Mouse (Mus musculus): Measurements from ENCODE around the gene Gdf2. TPM values are rescaled to one million over a fixed set of nuclear protein-coding genes. Genes with fewer than 3 reads are reported as not detected.

Gdf2 gene
- polyA plus RNA-seq, 1 experiment from 2014 or later, result 0.34 TPM

- no peaks in the 10 kb centered on the region for H3K9me3 ChIP-seq (ENCODE audit: control insufficient read depth, low read length)
- no peak overlapping the region for H3K9ac ChIP-seq (ENCODE audit: low read depth, low read length)
- no peak overlapping the region for H3K4me2 ChIP-seq (ENCODE audit: low read depth, low read length)
- H3K4me3 ChIP-seq (ENCODE audit: low read length), result no peak overlapping the region
- no peaks in the 10 kb centered on the region for H3K36me3 ChIP-seq (ENCODE audit: control insufficient read depth, insufficient read depth, low read length)
- 50% methylated on average over 14 of the region's 14 CpGs for WGBS
- H3K4me1 ChIP-seq (ENCODE audit: control insufficient read depth, insufficient read depth, low read length), result 0 out of 2 replicates have a peak, but pooled peaks cover 3% of the 10 kb centered on the region
- peaks cover 27% of the 10 kb centered on the region for H3K27me3 ChIP-seq (replicated peaks; ENCODE audit: control insufficient read depth, insufficient read depth, low read length)
- no peak for ATAC-seq
- no peak overlapping the region for H3K27ac ChIP-seq (ENCODE audit: low read length)
Measured at GRCm38 (mm10) chr14:33920727-33921559, 19.9 kb upstream of the Gdf2 start.

GRCm38 (mm10) chr14:33922771-33923167, 18.1 kb upstream of the Gdf2 start:
- no peak for ATAC-seq
- no peak overlapping the region for H3K27ac ChIP-seq (ENCODE audit: low read length)
- no peaks in the 10 kb centered on the region for H3K9me3 ChIP-seq (ENCODE audit: control insufficient read depth, low read length)
- peak overlapping the region; percentile 95 for H3K4me2 ChIP-seq (ENCODE audit: low read depth, low read length)
- peaks cover 27% of the 10 kb centered on the region for H3K27me3 ChIP-seq (replicated peaks; ENCODE audit: control insufficient read depth, insufficient read depth, low read length)
- no peaks in the 10 kb centered on the region for H3K36me3 ChIP-seq (ENCODE audit: control insufficient read depth, insufficient read depth, low read length)
- H3K4me3 ChIP-seq (ENCODE audit: low read length), result peak overlapping the region; percentile 57
- 20% methylated on average over 8 of the region's 8 CpGs for WGBS
- H3K4me1 ChIP-seq (ENCODE audit: control insufficient read depth, insufficient read depth, low read length), result 0 out of 2 replicates have a peak, but pooled peaks cover 3% of the 10 kb centered on the region
- H3K9ac ChIP-seq (ENCODE audit: low read depth, low read length), result no peak overlapping the region; the same call in 1 of the 2 replicates

- Histone ChIP-seq H3K9ac (ENCODE audit: low read depth, low read length) (peak within 1 kb of the TSS; percentile 59), H3K36me3 (ENCODE audit: control insufficient read depth, insufficient read depth, low read length) (no peaks in the 10 kb centered on the region), H3K27me3 (replicated peaks; ENCODE audit: control insufficient read depth, insufficient read depth, low read length) (peaks cover 27% of the 10 kb centered on the region), H3K4me1 (ENCODE audit: control insufficient read depth, insufficient read depth, low read length) (0 out of 2 replicates have a peak, but pooled peaks cover 3% of the 10 kb centered on the region), H3K4me2 (ENCODE audit: low read depth, low read length) (peak within 1 kb of the TSS; percentile 95), H3K4me3 (ENCODE audit: low read length) (peak within 1 kb of the TSS; percentile 57), H3K9me3 (ENCODE audit: control insufficient read depth, low read length) (no peaks in the 10 kb centered on the region), H3K27ac (ENCODE audit: low read length) (0 out of 2 replicates have a peak within 1 kb of the TSS, but pooled peaks have one; percentile 10)
- ATAC-seq, result peak; percentile 71
- under 1% methylated on average over 81 of the region's 85 CpGs for WGBS
Measured at GRCm38 (mm10) chr14:33923168-33924070, 17.4 kb upstream of the Gdf2 start, which contains the start of gene Gdf10. Gene Gdf10 (plus strand): TSS chr14:33923587.

GRCm38 (mm10) chr14:33931853-33932252, 9.0 kb upstream of the Gdf2 start:
- Histone ChIP-seq H3K36me3 (ENCODE audit: control insufficient read depth, insufficient read depth, low read length) (no peaks in the 10 kb centered on the region), H3K9me3 (ENCODE audit: control insufficient read depth, low read length) (no peaks in the 10 kb centered on the region), H3K4me2 (ENCODE audit: low read depth, low read length) (no peak overlapping the region), H3K27ac (ENCODE audit: low read length) (no peak overlapping the region), H3K4me3 (ENCODE audit: low read length) (no peak overlapping the region), H3K4me1 (ENCODE audit: control insufficient read depth, insufficient read depth, low read length) (no peaks in the 10 kb centered on the region), H3K27me3 (replicated peaks; ENCODE audit: control insufficient read depth, insufficient read depth, low read length) (peaks cover 10% of the 10 kb centered on the region), H3K9ac (ENCODE audit: low read depth, low read length) (no peak overlapping the region)
- 51% methylated on average over 17 of the region's 17 CpGs for WGBS
- ATAC-seq, result no peak

GRCm38 (mm10) chr14:33932935-33933703, 7.7 kb upstream of the Gdf2 start:
- H3K4me1 ChIP-seq (ENCODE audit: control insufficient read depth, insufficient read depth, low read length), result no peaks in the 10 kb centered on the region
- H3K9me3 ChIP-seq (ENCODE audit: control insufficient read depth, low read length), result no peaks in the 10 kb centered on the region
- H3K27me3 ChIP-seq (replicated peaks; ENCODE audit: control insufficient read depth, insufficient read depth, low read length), result peaks cover 10% of the 10 kb centered on the region
- no peak overlapping the region for H3K4me2 ChIP-seq (ENCODE audit: low read depth, low read length)
- no peak overlapping the region for H3K4me3 ChIP-seq (ENCODE audit: low read length)
- 65% methylated on average over 10 of the region's 10 CpGs for WGBS
- ATAC-seq, result no peak
- no peaks in the 10 kb centered on the region for H3K36me3 ChIP-seq (ENCODE audit: control insufficient read depth, insufficient read depth, low read length)
- no peak overlapping the region for H3K27ac ChIP-seq (ENCODE audit: low read length)
- no peak overlapping the region for H3K9ac ChIP-seq (ENCODE audit: low read depth, low read length)

GRCm38 (mm10) chr14:33933778-33934317, 7.0 kb upstream of the Gdf2 start:
- H3K9me3 ChIP-seq (ENCODE audit: control insufficient read depth, low read length), result no peaks in the 10 kb centered on the region
- no peak overlapping the region for H3K4me3 ChIP-seq (ENCODE audit: low read length)
- H3K4me1 ChIP-seq (ENCODE audit: control insufficient read depth, insufficient read depth, low read length), result no peaks in the 10 kb centered on the region
- H3K27me3 ChIP-seq (replicated peaks; ENCODE audit: control insufficient read depth, insufficient read depth, low read length), result peaks cover 10% of the 10 kb centered on the region
- H3K36me3 ChIP-seq (ENCODE audit: control insufficient read depth, insufficient read depth, low read length), result no peaks in the 10 kb centered on the region
- WGBS, result 39% methylated on average over 5 of the region's 5 CpGs
- H3K9ac ChIP-seq (ENCODE audit: low read depth, low read length), result no peak overlapping the region
- H3K27ac ChIP-seq (ENCODE audit: low read length), result no peak overlapping the region
- H3K4me2 ChIP-seq (ENCODE audit: low read depth, low read length), result no peak overlapping the region
- no peak for ATAC-seq

- no peak overlapping the region for H3K27ac ChIP-seq (ENCODE audit: low read length)
- no peak overlapping the region for H3K4me3 ChIP-seq (ENCODE audit: low read length)
- 30% methylated on average over 9 of the region's 9 CpGs for WGBS
- H3K4me1 ChIP-seq (ENCODE audit: control insufficient read depth, insufficient read depth, low read length), result no peaks in the 10 kb centered on the region
- 0 out of 2 replicates have a peak overlapping the region, but pooled peaks have one; percentile 14 for H3K9ac ChIP-seq (ENCODE audit: low read depth, low read length)
- H3K36me3 ChIP-seq (ENCODE audit: control insufficient read depth, insufficient read depth, low read length), result no peaks in the 10 kb centered on the region
- H3K27me3 ChIP-seq (replicated peaks; ENCODE audit: control insufficient read depth, insufficient read depth, low read length), result no peaks in the 10 kb centered on the region; the same call in 1 of the 2 replicates
- H3K4me2 ChIP-seq (ENCODE audit: low read depth, low read length), result peak overlapping the region; percentile 7; the same call in 1 of the 2 replicates
- H3K9me3 ChIP-seq (ENCODE audit: control insufficient read depth, low read length), result no peaks in the 10 kb centered on the region
- ATAC-seq, result 0 out of 2 replicates have a peak, but pooled peaks have one; percentile 26
Measured at GRCm38 (mm10) chr14:33939117-33939516, 1.7 kb upstream of the Gdf2 start.

GRCm38 (mm10) chr14:33942222-33942621, 1.4 kb downstream of the Gdf2 start:
- H3K9me3 ChIP-seq (ENCODE audit: control insufficient read depth, low read length), result no peaks in the 10 kb centered on the region
- H3K4me1 ChIP-seq (ENCODE audit: control insufficient read depth, insufficient read depth, low read length), result no peaks in the 10 kb centered on the region
- no peak overlapping the region for H3K27ac ChIP-seq (ENCODE audit: low read length)
- H3K27me3 ChIP-seq (replicated peaks; ENCODE audit: control insufficient read depth, insufficient read depth, low read length), result no peaks in the 10 kb centered on the region; the same call in 1 of the 2 replicates
- ATAC-seq, result no peak
- no peak overlapping the region for H3K4me2 ChIP-seq (ENCODE audit: low read depth, low read length)
- no peaks in the 10 kb centered on the region for H3K36me3 ChIP-seq (ENCODE audit: control insufficient read depth, insufficient read depth, low read length)
- WGBS, result 77% methylated on average over 5 of the region's 5 CpGs
- H3K9ac ChIP-seq (ENCODE audit: low read depth, low read length), result no peak overlapping the region
- no peak overlapping the region for H3K4me3 ChIP-seq (ENCODE audit: low read length)
